Mouse (Mus musculus): ENCODE measurements around the gene Gria1.

Gria1 gene

DNA sequence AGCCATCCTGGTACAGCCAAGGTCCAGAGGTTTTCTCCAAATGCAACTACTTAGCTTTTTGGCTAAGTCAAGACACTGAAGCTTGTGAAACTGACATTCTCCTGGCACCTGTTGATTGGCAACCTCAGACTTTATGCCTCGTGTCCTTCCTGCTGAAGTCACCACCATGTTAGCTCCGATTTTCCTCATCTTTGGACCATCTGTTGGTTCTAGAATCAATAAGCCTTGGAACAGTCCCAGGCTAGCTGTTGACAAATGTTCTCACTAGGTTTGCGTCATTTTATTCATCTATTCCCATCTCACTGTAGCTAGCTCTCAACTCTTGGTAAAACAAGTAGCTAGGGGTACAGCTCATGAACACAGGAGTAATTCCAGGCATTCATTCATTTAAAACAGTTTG is 51.3 kb downstream of the Gria1 start:
- no peak for DNase-seq

DNA sequence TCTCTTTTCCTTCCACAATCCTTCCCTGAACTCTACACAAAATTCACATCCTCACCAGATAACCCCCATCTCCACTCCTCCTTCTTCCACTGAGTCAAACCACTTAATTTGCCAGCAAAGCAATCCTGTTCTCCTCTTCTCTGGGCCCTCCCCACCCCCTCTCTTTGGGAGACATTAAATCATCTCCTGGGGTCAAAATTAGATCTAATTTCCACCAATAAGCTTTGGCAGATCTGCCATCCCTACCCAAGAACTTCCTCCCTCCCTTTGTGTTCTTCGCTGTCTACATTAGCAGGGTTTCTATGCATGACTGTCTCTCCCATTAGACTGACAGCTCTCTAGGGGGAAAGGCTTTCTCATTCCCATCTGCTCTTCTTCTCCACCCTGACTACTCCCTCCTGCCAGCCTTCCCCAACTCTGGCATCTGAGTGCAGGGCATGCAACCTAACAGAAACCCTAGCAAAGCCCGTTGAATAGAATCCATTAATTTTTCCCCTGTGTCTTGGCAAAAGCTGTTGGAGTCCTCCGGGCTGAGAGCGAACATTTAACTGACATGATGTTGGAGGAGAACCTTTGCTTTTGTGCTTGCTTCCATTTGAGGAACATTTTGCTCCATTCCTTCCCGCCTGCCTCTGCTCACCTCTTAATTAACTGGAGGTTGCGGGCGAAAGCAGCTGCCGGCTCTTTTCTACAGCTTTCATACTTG is 59.2 kb downstream of the Gria1 start:
- DNase-seq, result no peak

- DNase-seq, result no peak
These were observed 61.0 kb downstream of the Gria1 start for GRCm38 (mm10) chr11:57072171-57072570.

GRCm38 (mm10) chr11:57079423-57079822 is 68.2 kb downstream of the Gria1 start:
- no peak for DNase-seq

GRCm38 (mm10) chr11:57089527-57089926 is 78.3 kb downstream of the Gria1 start:
- DNase-seq, result no peak

GRCm38 (mm10) chr11:57090705-57091104 is 79.5 kb downstream of the Gria1 start:
- DNase-seq, result no peak

DNA sequence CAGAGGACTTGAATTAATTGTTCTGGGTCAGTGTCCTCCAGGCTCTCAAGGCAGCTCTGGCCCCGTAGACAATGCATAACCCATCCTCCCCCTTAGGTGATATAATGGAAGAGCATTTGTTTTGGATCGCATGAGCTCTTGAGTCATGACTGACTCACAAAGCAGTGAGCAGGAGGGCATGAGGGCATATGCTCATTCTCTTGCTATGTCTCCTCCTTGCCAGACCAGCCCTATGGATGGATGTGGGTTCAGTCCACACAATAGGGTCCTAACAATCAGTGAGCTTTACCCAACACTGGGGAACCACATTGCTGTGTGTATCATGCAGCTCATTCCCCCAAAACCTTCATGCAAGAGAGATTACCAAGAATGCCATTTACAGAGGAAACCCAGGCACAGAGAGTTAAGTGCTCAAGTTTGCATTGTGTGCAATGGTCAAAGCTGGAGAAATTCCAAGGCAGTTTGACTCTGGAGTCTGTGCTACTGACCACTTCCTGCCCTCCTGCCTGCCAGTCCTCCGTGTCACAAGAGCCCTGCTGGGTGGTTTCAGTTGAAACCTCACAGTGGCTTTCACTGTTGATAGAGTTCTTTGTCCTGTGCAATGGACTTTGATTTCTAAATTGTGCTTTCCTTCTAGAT is 80.2 kb downstream of the Gria1 start:
- DNase-seq, result no peak

- no peak for DNase-seq
These were observed 89.3 kb downstream of the Gria1 start for GRCm38 (mm10) chr11:57100491-57100890.

GRCm38 (mm10) chr11:57103751-57104254 is 92.6 kb downstream of the Gria1 start:
- DNase-seq, result no peak

- DNase-seq, result no peak
These were observed 94.5 kb downstream of the Gria1 start for GRCm38 (mm10) chr11:57105683-57106082.

DNA sequence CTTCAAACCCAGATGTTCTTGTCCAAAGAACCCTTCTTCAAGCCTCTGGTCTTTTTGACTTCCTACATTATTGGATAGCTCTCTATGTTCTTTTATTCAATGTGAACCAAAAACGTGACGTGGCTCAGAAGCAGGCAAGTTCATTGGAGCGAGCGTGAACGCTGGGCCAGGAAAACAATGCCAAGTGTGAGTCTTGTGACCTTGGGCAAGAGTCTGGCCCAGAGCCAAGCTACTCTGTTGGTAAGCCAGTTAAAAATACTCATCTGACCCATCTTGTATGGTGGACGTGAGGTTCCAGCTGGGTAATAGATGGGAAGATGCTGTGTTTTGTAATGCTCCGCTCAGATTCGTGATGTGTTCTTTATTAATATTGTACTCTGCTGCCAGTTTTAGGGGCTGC is 101.2 kb downstream of the Gria1 start:
- DNase-seq, result no peak

DNA sequence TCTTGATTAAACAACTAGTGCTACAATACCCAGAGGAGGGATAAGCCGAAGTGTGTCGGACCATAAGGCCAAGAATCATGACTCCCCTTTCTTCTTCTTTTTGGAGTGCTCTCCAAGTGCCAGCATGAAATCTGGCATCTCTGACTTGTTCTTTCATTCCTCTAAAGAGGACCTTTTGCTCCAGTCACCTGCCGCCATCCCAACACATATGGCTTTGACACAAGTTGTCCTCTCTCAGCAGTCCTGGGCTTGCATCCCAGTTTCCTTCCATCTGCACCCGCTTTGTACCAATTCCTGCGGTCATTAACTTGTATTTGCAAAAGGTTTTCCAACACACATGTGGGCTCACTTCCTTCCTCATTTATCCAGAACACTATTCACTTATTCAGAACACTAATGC is 103.2 kb downstream of the Gria1 start:
- DNase-seq, result no peak

GRCm38 (mm10) chr11:57127066-57127465 is 115.9 kb downstream of the Gria1 start:
- DNase-seq, result peak; percentile 54

GRCm38 (mm10) chr11:57140162-57140780 is 129.1 kb downstream of the Gria1 start:
- no peak for DNase-seq

DNA sequence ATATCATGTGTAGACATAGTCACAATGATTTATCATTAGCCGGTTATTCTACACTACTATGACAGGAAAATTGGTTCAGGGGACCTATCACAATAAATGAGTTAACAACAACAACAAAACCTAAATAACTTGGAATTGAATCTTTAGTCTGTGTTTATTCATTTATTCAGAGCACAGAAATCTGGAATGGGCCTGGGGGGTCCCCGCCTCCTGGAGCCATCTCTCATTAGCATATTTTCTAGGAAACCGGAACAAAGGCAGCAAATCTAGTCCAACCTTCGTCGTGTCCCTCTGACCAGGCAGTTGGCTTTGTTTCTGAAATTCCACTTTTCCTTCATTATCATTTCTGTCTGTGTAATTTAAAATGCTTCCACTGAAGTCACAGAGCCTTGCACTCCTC is 132.5 kb downstream of the Gria1 start:
- DNase-seq, result no peak

DNA sequence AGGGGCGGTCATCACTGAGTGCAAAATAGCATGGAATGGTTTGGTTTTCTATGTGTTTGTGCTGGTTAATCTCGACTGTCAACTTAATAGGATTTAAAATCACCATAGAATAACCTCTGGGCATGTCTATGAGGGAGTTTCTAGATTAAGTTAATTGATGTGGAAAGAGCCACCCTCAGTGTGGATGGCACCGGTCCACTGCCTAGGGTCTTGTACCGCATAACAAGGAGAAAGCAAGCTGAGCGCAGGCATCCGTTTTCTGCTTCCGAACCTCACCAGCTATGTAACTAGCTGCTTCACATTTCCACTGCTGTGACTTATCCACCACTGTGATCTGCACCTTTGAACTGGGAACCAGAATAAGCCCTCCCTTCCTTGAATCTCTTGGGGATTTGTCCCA is 134.0 kb downstream of the Gria1 start:
- DNase-seq, result no peak

DNA sequence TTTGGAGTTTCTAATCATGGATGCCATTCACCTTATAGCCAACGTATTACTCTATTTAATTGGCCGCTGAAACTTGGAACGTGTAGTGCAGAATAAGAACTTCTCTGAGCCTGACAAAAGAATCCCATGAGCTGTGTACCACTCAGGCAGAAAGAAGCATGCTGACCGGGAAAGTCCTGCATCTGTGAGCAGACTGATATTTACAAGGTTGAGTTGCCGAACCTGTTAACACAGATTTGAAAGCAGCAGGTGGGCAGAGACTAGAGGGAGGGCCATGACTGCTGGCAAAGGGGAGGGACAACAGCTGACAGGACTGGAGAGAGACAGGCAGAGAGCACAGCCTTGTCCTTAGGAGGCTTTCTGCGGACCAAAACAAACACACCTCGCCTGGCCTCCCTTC is 134.5 kb downstream of the Gria1 start:
- DNase-seq, result no peak

- no peak for DNase-seq
These were observed 140.5 kb downstream of the Gria1 start for GRCm38 (mm10) chr11:57151674-57152073.

- no peak for DNase-seq
These were observed 143.8 kb downstream of the Gria1 start for GRCm38 (mm10) chr11:57154998-57155397.

DNA sequence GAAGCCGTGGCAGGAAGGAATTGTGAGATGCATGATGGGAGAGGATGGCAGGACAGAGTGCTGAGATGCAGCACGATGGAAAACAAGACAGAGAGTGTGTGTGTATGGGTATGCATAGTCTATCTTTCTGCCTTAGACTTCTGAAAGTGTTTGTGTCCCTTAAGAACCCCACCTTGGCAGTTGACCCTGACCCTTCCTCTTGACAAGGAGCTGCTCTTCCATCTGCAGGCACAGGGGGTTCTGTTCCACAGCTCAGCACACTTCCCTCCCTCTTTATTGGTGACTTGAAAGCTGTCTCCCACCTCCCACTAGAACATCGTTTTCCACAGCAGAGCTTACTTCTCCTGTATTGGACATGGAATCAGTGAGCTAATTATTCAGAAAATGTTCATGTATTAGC is 148.2 kb downstream of the Gria1 start:
- no peak for DNase-seq

GRCm38 (mm10) chr11:57160076-57160475 is 148.9 kb downstream of the Gria1 start:
- no peak for DNase-seq

DNA sequence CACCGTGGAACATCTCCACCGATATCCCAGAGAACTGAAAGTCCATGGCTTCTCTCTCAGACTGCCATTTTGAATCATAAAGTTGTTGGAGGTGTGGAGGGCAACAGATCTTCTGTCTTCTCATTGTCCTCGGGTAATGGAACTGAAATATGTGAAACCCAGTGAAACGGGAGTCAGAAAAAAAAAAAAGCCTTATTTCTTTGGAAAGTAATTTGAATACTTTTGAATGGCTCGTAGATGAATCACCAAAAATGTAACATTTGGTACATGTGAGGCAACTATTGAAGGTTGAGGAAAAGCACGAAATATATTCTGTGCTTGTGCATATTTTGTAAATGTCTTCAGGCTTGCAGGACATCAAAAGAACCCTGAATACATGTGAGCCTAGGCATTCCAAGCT is 151.7 kb downstream of the Gria1 start:
- no peak for DNase-seq

- no peak for DNase-seq
These were observed 158.9 kb downstream of the Gria1 start for GRCm38 (mm10) chr11:57170058-57170457.

DNA sequence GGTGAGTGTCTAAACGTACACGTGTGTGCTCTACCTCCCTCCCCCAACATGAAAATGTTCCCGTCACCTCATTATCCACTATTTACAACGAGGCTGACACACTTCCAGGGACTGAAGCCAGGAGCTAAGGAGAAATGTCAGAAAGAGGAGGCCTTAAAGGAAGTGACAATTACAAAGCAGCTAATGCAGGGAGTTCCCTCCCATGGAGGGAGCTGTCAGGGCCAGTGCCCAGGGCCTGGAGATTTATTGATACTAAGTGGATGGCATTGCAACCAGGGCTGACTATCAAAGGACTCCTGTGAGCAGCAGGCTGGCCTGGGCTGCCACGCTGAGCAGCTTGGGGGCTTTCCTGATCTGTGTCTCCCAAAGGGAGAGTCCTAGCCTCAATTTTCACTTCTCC is 163.0 kb downstream of the Gria1 start:
- DNase-seq, result no peak
